Mouse (Mus musculus): ENCODE results near the gene Cinp. TPM values are rescaled to one million over a fixed set of nuclear protein-coding genes. Genes with fewer than 3 reads are reported as not detected.

The Cinp gene
- 28.1 and 39.1 TPM in 2 replicates for polyA plus RNA-seq (2012; rRNA removed)

GRCm38 (mm10) chr12:110889036-110890020 lies at the start of gene Cinp, which contains the start of gene Tecpr2:
TSS of gene Cinp (minus strand) at chr12:110889145.
TSS of gene Tecpr2 (plus strand) at chr12:110889264.

DNA sequence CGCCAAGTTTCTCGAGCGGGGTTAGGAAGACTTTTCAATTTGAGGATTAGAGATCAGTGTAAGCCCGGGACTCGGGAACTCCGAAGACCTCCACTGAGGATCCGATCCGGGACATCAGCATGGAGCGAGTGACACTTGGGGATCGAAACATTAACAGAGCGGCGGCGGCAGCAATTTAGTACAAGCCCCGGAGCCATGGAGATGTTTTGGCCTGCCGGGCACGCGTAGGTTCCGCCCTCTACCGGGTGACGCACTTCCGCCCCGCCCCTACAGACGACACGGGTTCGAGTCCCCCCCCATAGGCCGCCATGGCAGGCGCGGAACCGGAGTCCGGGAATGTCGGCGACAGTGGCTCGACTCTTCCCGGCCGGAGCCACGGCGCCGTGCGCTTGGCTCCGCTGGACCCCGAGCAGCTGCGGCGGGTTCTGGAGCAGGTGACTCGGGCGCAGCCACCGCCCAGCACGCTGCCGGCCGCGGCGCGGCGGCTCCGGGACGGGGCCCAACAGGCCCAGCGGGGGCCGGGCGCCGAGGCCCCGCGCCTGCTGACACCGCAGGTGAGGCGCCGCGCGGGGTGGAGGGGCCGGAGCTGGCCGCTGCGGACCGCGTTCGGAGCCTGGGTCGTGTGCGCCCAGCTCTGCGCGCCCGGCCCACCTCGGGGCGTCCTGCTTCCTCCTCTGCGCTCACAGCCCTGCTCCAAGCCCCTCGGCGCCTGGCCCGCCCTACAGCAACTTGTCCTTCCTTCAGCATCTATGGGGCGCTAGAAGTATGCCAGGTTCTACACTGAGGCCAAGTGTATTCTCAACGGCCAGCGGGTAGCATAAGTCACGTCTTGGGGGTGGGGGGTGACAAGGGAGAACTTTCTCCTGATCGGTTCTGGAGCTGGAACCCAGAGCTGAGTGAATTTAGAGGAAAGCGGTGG lies 38.7 kb downstream of the Cinp start, which contains the start of gene Zfp839:
Gene Zfp839 (plus strand): TSS at position 244 of the 919 bp plus-strand sequence.

DNA sequence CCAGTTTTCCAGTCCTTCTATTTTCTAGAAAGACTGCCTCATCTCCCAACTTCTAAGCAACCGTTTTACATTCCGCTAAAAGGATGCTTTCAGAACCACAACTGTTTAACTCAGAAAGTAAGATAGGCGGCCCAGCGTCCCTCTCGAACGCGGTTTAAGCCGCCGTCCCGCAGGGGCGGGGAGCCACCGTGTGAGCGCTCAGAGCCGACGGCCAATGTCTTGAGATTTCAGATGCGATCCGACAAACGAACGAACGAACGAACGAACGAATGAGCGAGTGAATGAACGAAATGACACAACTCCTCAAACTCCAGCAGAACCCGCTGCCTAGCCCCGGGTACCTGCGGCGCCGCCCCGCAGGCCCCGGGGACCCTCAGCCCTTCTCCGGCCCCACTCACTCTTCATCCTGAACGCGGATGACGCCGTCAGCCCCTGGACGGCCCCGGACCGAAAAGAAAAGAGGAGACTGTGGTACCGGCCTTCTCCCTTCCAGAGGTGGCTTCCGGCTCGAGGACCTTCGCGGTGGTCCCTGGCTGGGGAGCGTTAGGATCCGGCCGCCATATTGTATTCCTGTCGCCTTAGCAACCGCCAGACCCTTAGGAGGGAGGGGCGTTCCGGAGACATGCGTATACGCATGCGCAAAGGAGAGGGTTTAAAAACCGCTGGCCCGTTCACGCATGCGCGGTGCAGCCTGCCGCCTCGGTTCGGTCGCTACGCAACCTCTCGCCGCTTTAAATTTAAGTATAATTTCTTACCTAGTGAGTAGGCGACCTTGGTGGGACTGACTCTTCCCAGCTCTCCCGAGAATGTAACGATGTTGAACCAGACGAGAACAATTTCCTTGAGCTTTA lies 48.4 kb downstream of the Cinp start, which contains the start of gene Mok:
Gene Mok (minus strand): TSS at position 592 of the 851 bp plus-strand sequence.

Other genes with a start within 250 kb of the Cinp start
- not detected in 2 replicates for gene 1700001K19Rik, start 206.5 kb downstream of the Cinp start, polyA plus RNA-seq (2012; rRNA removed)
- gene Hsp90aa1, start 186.4 kb downstream of the Cinp start, polyA plus RNA-seq (2012; rRNA removed): 30.2 and 38.8 TPM in 2 replicates
- gene Wdr20, start 151.2 kb downstream of the Cinp start, polyA plus RNA-seq (2012; rRNA removed): 16.6 and 17.3 TPM in 2 replicates
- 1.0 and 1.3 TPM in 2 replicates for gene Mok, start 48.2 kb downstream of the Cinp start, polyA plus RNA-seq (2012; rRNA removed)
- 6.0 and 6.4 TPM in 2 replicates for gene Zfp839, start 38.9 kb downstream of the Cinp start, polyA plus RNA-seq (2012; rRNA removed)
- 5.7 and 6.0 TPM in 2 replicates for gene Tecpr2, start 119 bp upstream of the Cinp start, polyA plus RNA-seq (2012; rRNA removed)
- gene Ankrd9, start 89.9 kb upstream of the Cinp start, polyA plus RNA-seq (2012; rRNA removed): 137 and 138 TPM in 2 replicates
- 11.4 and 12.5 TPM in 2 replicates for gene Rcor1, start 150.2 kb upstream of the Cinp start, polyA plus RNA-seq (2012; rRNA removed)

Measured in colon, adult 2 months (tissue).